Mouse (Mus musculus) layer of hippocampus, adult 18-20 months (tissue): ENCODE measurements around the gene Vps25. TPM values are rescaled to one million over a fixed set of nuclear protein-coding genes. Genes with fewer than 3 reads are reported as not detected.

Source experiments
- DNase-seq, 2 experiments: peaks; one replicate each; pipeline ENCODE4 v3.0.0; 2022; ENCODE audit warnings: low spot score in 2 of 2
- long read RNA-seq: library from polyadenylated mRNA; stranded (forward); transcript quantifications from one replicate; pipeline ENCODE4 v2.0.0, GENCODE M21; 2021
- total RNA-seq, 2 experiments: library from RNA; stranded (reverse); gene quantifications; 2 replicates each; pipeline ENCODE4 v1.2.3; 2021

Vps25 gene
- 10 to 100 TPM; 61.8 to 65.6 TPM for total RNA-seq
- long read RNA-seq, transcript Vps25-205 (5 exons, 790 nt) = minor isoform, 10 of 59 reads
- long read RNA-seq, transcript Vps25-202 (6 exons, 1,106 nt) = major isoform, 39 of 59 reads
- long read RNA-seq, partial matches to known transcripts = 0 of 59 reads
- long read RNA-seq, other reads (novel, unspliced or antisense) = 4 of 59 reads

DNA sequence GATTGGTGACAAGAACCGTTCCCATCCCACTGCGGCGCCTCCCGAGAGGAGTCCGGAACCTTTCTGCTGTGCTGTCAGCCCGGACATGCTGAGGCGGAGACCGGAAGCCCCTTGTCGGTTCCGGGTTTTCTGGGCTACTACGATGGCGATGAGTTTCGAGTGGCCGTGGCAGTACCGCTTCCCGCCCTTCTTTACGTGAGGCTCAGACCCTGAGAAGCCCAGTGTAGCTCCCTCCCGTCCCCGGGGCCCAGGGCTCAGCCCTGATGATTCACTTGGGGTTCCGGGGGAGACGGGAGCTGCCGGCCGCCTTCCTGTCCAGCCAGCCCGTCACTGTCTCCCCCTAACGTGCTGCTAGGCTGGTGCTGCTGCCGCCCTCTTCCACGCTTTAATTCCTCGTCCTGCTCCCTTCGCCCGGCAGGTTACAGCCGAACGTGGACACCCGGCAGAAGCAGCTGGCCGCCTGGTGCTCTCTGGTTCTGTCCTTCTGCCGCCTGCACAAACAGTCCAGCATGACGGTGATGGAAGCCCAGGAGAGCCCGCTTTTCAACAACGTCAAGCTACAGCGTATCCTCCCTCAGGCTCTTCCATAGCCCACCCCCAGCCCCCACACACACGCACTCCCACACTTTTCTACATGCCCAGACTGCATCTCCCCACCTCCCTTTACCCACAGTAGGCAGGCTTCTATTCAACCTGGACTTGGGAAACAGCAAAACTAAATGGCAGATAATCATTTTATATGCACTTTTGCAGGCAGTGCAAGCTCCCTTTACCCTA, at the start of gene Vps25:
Gene Vps25, plus strand, starts transcription at position 95 of the 777 bp plus-strand sequence.
- peak; percentile 81 to 88 for DNase-seq

DNA sequence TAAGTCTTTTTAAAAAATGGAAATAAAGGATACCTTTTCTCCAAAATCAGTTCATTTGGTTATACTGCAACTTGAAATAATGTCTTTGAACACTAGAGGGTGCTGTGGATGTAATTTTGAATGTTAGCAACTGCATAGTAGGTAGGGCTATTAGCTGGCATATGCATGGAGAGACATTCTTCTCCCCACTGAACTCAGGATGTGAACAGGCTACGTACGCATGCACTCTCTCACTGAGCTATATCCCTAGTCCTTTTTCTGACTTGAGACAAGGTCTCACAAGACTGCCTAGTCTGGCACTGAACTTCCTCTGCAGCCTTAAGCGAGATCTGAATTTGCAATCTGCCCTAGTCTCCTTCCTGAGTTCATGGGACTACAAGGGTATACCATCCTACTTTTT, 41.5 kb upstream of the Vps25 start:
- peak in 1 of 2 experiments; percentile 82 for DNase-seq

DNA sequence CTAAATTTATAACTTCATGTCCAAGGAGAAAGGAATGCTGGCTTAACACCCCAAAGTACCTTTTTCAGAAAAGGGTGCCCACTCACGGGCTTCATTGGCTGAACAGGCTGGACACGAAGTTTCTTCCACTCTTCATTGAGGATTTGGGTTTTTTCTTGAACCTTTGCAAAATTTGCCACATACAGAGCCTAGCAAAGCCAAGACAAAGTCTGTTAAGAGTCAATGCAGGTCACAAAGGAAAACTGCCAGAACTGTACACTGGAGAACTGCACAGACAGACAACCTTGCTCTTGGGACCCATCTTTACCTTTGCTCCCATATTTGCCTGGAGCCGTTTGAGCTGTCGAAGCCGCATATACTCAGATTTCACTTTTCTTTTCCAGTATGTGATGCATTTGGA, 36.6 kb upstream of the Vps25 start:
- DNase-seq = no peak

DNA sequence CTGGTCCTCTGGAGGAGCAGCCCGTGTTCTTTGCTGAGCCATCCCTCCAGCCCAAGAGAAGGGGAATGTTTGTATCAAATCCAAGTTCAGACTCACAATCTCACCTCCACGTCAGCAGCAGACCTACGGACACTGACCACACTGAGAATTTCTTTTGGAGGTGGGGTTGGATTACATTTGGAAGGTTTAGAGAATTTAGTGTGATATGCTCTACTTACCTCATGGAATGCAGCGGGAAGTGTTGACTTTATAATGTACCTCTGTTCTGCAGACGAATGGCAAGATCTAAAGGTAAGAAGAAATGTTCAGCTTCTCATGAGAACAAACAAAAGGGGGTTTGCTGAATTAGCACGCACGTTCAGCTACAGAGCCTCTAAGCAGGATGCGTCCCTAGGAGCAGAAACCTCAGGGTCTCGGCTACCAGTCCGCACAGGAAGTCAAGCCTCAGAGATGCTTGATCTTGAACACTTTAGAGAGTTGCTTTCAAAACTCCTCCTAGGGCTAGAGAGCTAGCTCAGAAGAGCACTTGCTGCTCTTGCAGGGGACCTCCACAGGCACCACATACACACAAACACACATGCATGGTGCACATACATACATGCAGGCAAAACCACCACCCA, 35.0 kb upstream of the Vps25 start:
- DNase-seq = no peak

DNA sequence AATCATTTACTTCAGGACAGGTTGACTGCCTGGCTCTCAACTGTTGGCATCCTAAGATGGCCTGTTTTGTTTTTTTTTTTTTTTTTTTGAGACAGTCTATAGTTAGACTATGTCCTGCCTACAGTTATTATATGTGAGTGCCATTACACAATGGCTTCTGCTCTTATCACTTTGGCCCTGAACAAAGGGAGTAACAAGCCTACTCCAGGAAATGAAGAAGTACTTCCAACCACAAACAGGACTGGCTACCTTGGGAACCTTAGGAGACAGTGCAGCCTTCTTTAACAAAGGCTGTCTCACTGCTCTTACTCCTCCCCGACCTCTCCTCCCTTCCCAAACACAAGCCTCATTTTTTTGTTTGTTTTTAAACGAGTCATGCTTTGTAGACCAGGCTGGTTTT, 32.7 kb upstream of the Vps25 start:
- no peak for DNase-seq

DNA sequence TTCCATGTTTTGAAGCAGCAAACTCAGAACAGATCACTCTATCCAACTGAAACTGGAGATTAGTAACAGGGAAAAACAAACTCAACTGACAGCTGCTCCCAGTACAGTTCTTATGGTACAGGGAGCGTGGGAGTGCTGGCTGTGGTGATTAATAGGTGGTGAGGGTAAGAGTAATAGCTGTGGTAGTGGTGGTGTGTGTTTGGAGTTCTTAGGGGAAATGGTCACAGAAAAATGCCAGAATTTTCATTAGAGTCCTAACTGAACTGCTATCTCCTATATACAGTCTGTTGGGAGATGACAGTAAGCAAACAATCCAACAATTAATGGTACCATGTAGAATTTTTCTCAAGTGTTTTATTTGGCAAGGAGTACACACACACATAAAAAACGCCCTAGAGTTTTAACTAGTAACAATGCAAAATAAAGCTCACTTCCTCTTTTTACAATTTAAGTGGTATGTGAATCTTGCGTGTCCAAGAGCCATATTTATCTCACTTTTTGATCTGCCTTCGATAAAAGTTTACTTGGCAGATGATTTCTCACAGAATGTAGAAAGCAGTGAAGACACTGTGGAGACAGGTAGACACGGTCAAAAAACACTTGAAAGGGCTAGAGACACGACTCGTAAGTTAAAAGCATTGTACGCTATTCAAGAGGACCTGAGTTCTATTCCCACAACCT, 32.1 kb upstream of the Vps25 start:
- DNase-seq = peak; percentile 47 to 70

DNA sequence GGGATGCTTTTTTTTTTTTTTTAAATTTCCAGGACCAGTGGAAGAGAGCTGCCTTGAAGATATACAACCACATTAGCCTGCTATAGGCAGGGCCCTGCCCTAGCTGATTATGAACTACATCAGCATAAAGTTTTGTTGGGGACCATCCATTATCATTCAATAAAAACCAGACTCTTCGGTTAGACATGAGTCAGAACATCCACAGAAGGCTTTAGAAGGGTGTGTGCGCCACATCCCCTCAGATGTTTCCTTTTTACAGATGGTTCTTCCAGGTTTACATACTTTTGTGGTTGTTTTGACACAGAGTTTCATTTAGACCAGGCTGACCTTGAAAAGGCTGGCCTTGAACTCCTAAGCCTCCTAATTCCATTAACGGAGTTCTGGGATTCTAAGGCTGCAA, 29.2 kb upstream of the Vps25 start:
- DNase-seq = no peak

DNA sequence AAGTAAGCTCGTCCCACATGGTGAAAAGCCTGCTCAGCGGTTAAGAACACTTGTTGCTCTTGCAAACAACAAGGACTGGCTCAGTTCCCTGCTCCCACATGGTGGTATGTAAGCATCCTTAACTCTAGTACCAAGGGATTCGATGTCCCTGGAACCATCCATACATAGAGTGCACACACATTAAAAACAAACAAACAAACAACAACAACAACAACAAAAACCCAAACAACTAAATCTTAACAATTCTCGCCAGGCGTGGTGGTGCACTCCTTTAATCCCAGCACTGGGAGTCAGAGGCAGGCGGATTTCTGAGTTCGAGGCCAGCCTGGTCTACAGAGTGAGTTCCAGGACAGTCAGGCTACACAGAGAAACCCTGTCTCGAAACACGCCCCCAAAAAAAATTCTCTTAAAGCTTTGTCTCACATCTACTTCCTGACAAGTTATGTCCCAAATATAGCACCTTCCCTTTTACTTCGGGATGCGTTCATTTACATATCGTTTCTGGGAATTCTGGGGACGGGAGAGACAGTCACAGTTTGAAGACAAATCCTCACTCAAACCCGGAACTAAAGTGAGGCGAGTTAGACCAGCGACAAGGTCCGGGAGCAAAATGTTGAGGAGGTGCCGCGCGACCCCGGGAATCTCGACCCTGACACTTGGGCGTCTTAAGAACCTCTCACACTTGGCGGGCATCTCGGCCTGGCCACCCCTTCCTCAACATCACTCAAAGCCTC, 28.0 kb upstream of the Vps25 start:
- DNase-seq = no peak

DNA sequence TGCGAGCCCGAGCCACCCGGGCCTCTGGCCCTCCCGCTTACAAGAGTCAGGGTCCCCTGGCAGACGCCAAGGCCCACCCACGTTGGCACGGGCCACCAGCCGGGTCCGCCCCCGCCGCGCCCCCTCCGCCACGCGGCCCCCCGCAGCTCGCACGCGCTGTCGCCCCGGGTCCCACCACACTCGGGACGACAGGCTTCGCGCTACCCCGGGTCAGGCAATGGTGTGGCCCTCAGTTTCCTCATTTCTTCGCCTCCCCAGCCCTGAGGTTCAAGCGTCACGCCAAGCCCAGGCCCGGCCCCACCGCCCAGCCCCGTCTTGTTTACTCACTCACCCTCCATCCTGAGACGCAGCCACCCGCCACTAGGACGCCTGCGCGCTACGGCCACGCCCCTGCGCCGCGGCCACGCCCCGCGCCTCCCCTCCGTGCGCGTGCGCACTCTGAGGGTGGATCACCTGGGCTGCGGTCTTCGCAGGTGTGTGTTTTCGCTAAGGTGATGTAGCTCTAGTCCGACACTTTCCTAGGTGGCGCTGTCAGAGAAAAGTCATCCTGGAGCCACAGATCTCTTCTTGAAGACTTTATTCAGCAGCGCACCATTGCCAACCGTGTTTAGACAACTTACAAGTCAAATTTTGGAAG, 27.3 kb upstream of the Vps25 start, which contains the start of gene Ezh1:
Gene Ezh1, minus strand, starts transcription at position 399 of the 637 bp plus-strand sequence.
- peak; percentile 85 to 92 for DNase-seq

DNA sequence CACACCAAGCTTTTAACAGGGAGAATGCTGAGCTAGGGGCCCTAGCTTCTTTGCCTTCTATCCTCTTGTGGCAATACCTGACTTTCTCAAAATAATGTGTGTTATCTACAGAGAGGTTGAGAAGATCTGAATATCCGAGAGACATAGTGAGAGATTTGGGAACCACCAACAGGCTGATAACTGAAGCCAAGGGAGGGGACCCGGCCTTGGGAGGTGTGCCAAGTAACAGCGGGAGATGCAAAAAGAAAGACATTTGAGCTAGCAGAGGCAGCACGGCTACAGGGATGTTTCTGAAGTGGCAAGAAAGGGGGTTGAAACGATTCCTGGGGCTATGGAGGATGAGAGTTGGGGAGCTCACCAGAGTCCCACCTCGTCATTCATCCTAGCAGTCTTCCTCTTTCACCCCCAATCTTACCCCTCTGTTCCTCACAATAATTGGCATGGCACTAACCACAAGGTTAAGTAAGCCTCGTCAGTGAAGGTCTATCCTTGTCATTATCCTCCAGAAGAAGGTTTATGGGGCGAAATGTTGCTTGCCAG, 24.1 kb upstream of the Vps25 start:
- DNase-seq = no peak

DNA sequence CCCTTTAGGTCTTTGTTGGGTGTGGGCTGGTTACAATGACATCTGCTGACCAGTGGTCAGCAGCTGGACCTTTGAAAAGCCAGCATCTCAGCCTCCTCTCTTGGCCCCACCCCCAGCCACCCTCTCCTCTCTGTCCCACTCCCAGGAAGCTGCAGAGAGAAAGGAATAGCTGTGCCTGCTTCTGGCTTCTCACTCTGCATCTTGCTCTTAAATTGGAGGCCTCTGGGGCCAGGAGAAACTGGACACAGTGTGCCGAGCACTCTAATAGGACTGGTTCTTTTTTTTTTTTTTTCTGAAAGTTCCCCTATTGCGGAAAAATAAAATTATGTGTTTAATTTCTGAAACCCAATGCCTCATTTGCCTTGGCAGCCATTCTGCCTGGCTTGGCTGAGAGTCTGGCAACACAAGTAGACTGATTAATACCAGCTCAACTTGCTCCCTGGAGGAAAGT, 23.4 kb upstream of the Vps25 start:
- peak; percentile 30 to 56 for DNase-seq

DNA sequence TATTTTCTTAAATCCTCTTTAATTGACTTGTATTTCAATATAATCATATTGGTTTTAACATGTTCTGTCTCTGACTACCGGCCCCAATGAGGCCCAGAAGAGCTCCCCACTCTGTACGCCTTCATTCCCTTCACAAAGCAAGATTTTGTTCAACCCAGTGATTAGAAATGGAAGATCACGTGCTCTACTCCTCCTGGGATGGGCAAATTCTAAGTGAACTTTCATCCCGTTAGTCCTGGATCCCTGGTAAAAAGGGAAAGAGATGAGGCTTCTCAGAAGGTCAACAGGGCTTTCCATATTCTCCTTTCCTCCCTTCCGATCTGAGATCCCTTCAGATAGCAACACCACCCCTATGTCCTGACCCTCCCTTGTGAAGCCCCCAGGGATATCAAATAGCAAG, 23.0 kb upstream of the Vps25 start:
- no peak for DNase-seq

DNA sequence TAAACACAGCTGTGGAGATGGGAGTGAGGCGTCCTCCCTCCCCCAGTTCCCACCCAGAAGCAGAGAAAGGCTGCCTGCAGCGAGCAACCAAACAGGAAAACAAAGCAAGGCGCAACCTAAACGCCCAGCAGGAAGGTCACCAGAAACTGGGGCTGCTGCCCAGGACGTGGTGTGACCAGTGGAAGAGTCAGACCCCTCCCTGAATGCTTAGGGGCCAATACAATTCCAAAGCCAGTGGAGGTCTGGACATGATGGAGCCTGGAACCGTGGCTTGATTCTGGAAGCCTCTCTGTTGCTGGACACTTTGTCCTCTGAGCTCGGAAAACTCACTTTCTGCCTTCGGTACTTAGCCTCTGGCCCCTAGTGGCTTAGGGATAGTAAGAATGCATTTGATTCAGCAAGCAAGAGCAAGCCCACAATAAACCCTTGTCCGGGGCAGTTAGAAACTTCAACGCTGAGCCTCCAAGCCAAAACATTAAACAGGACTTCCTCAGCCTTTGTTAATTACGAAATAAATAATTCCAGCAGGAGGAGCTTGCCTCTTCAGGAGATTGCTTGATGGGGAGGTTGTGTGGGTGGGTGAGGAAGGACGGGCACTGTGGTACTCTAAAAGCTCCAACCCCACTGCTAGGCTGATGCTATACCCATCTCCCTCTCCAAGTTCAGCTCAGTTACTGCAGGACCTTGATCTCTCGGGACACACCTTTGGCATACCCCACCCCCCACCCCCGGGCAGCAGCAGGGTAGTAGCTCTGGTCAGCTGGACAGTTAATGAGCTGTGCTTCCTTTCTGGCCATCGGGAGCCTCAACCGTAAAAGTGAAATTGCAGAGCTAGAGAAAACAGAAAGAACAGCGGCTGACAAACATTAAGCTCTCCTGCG, 22.3 kb upstream of the Vps25 start:
- DNase-seq = peak; percentile 9 to 44

DNA sequence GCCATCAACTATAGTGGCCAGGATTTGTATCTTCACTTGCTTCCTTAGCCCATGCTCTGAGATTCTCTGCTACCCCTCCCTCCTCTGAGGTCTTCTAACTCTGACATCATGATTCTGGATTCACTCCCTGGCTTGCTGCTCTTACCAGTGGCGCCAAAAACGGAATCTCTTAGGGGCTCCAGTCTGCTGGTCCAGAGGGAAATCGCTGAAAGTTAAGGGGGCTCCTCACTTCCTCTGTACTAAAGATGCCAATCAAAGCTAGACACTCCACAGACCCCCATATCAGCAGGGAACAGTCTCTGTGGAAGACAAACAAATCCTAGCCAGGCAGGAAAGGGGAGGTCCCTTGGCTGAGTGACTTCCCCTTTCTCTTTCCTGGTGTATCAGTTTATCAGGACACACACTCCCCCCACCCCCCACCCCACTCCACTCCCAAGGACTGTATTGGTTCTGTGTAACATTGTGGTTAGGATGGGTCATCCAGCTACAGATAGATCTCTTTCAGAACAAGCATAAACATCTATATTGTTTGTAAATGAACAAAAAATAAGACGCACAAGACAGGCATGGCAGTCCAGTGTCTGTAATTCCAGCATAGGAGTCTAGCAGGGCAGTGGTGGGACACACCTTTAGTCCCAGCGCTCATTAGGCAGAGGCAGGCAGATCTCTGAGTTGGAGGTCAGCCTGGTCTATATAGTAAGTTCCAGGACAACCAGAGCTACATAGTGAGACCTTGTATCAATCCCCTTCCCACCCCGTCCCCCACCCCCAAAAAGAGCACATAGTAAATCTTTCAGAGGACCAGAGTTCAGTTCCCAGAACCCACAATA, 21.3 kb upstream of the Vps25 start:
- no peak for DNase-seq

DNA sequence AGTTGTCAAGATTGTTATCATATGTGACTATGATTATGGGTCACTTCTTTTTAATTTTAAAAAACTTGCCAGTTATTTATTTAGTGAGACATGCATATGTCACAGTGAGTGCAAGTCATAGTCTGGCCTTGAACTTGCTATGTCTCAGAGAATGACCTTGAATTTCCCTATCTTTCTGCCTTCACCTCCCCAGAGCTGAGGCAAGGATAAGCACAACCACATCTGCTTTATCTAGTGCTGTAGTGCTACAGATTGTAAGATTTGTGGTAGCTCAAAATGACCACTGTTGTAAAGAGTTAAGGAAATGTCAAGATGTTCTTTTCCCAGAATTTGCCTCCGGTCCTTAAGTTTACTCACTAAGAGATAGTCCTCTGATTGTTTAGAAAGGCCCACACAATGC, 20.3 kb upstream of the Vps25 start:
- DNase-seq = no peak

DNA sequence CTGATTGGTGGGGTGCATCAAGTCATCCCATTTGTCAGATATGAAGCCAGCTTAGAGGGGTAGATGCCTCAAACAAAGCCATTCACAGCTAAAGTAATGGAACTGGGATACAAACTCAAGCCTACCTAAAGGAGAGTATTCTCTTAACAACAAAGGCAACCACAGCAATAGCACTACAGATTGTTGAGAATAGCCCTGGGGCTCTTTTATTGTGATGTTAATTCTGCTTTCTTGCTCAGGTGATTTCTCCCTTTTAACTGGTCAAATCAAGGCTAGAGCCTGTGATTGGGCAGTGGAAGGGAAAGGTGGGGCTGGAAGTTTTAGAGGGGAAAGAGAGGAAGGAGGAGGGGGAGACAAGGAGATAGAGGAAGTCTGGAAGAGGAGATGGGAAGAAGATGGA, 19.4 kb upstream of the Vps25 start:
- no peak for DNase-seq

DNA sequence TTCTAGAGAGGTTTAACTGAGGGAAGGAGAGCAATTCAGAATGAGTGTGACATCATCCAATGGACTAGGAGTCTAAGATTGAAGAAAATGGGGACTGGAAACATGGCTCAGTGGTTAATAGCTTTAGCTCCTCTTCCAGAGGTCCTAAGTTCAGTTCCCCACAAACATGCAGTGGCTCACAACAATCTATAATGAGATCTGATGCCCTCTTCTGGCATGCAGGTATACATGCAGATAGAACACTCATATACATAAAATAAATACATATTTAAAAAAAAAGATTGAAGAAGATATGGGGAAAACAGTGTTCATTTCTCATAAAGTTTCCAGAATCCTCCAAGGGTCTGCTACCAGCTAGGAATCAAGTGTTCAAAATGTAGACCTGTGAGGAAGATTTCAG, 18.1 kb upstream of the Vps25 start:
- no peak for DNase-seq

DNA sequence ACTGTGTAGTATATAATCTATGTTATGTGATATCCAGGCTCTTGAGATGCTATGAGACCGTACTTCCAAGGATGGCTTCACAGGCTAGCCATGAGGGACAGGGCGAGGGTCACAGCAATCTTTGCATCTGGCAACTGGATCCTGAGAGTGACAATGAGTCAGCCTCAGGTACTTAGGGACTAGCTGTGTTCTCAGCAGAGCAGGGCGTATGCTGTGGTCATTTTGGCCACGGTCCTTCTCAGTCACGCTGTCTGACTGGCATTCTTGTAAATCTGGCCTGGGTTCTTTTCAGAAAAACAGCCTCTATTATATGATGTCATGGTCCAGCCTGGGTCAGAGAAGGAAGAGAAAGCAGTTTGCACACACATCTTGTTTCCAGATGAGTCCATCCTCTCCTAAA, 16.7 kb upstream of the Vps25 start:
- no peak for DNase-seq
